Mouse (Mus musculus) thymus, adult 2 months (tissue): ENCODE data around the gene Myom1.

ENCODE experiments used
- CTCF ChIP-seq: fragments of 200-500 bp; IDR thresholded peaks from 2 replicates; pipeline ENCODE4 v1.5.1; 2012; ENCODE audit warnings: mild to moderate bottlenecking, control low read depth, low read length, moderate library complexity, borderline replicate concordance; ENCODE audit not compliant: control insufficient read depth, poor library complexity, insufficient read depth; ENCODE audit errors: extremely low read depth
- POLR2A ChIP-seq: fragments of 200-500 bp; IDR thresholded peaks from 2 replicates; pipeline ENCODE4 v1.6.1; 2012; ENCODE audit warnings: mild to moderate bottlenecking, low read length, control low read depth, moderate library complexity; ENCODE audit not compliant: control insufficient read depth, poor library complexity, insufficient read depth; ENCODE audit errors: extremely low read depth

GRCm38 (mm10) chr17:71002081-71002743, at the start of gene Myom1:
- TF ChIP-seq POLR2A: peak; percentile 55; the same call in 1 of the 2 replicates
- TF ChIP-seq CTCF: peak; percentile 45; the same call in 1 of the 2 replicates
